Mouse (Mus musculus) 3134 (cell line): ENCODE measurements around the gene Sec14l2.
A peak's percentile ranks its signal among the peaks of the same experiment; 100 is the strongest.

Source experiments
- DNase-seq: peaks from one replicate; pipeline ENCODE4 v3.0.0-alpha.2; 2011; ENCODE audit warnings: low spot score; ENCODE audit not compliant: insufficient read length; ENCODE audit errors: extremely low read depth

Sec14l2 gene

GRCm38 (mm10) chr11:4122742-4123579 lies at the start of gene Sec14l2:
Sec14l2 (minus strand) TSS chr11:4123415.
- no peak for DNase-seq

GRCm38 (mm10) chr11:4166467-4167090 lies 43.4 kb upstream of the Sec14l2 start:
- no peak for DNase-seq

GRCm38 (mm10) chr11:4164701-4165100 lies 41.5 kb upstream of the Sec14l2 start:
- no peak for DNase-seq

- no peak for DNase-seq
Measured at GRCm38 (mm10) chr11:4160758-4161480, 37.7 kb upstream of the Sec14l2 start.

DNA sequence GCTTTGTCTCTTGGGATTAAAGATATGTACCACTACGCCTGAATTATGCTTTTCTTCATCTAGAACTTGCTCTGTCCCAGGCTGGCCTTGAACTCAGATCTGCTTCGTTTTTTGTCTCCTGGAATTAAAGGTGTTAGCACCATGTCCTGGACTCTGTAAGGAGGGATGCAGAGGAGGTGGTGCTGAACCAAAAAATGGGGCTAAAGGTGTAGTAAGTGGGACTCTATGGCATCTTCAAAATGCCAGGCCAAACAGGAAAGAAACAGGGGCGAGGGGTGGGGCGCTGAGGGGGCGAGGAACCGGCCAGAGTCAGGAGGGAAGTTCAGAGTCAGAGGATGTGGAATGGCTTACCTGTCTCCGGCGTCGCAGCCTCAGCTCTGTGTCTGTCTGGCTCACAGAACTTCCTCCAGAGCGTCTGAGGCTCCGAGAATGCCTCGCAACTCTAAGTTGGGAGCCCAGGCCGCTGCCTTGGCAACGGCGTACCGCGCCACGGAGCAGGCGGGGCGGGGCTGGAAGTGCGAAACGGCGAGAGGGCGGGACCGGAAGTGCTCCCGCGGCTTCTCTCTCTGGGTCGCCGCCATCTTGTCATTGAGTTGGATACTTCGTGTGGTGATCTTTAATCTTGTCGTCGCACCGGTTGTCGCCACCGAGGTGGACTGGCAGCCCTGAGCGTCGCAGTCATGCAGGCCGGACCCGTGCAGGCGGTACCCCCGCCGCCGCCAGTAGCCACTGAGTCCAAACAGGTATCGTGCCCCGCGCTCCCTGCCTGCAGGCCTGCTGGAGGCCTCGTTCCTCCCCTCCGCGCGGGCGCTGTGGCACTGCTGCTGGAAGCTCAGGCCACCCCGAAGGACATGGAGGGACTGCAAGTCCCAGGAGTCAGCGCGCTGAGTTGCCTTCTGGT lies 36.8 kb upstream of the Sec14l2 start, which contains the start of the genes Ccdc157 and Sf3a1:
Ccdc157 (minus strand) TSS at position 486 of the 901 bp plus-strand sequence.
Sf3a1 (plus strand) TSS at position 543 of the 901 bp plus-strand sequence.
- DNase-seq = peak; percentile 94

GRCm38 (mm10) chr11:4158676-4159075 lies 35.5 kb upstream of the Sec14l2 start:
- DNase-seq = no peak

DNA sequence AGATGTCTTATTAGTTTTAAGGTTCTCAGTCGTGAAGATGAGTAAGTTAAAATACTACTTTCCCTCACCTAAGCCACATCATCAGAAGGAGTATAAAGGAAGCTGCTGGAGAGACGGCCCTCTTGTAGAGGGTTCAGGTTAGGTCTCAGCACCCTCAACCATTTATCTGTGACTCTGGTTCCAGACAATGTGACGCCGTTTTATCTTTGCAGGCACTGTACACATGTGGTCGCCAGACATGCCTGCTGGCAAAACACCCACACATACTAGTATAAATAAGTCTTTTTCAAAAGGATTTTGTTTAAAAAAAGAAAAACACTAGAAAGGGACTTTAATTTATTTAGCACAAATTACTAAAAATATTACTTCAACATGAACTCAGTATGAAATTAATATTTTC lies 32.4 kb upstream of the Sec14l2 start:
- no peak for DNase-seq

DNA sequence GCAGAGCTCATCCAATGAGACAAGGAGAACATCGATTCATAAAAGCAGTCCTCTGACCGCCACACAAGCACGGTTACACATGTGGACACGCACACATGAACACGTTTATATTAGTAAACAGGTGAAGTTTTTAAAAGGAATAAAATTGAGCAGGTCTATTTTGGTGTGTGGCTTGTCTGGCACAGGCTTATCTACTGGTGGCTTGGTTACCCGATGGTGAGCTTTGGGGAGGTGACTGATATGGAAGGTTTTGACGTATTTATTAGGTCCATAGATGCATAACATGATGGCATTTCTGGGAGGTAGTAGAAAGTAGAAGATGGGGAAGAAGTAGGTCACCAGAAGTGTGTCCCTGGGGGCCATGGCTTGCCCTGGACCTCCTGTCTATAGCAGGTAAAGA lies 30.5 kb upstream of the Sec14l2 start:
- no peak for DNase-seq

GRCm38 (mm10) chr11:4149886-4150285 lies 26.7 kb upstream of the Sec14l2 start:
- no peak for DNase-seq

- no peak for DNase-seq
Measured at GRCm38 (mm10) chr11:4148536-4149156, 25.4 kb upstream of the Sec14l2 start.

DNA sequence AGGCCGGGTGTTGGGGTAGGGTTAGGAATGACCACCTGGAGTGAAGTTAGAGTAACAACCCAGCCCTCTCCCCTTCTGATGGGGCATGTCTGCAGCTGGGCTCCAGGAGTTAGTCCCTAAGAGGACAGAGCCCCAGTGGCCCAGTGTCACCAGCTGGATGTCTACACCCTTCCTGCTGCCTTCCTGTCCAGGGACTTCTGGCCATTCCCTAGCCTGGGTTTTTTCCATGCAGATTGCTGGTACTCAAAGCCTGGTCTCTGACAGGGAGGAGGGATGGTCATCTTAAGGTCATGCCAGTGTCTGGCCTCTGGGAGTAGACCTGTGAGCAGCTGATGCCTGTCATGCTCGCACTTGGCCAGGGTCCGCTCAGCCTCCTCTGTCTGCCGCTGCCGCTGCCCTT lies 24.9 kb upstream of the Sec14l2 start:
- DNase-seq = no peak

GRCm38 (mm10) chr11:4147098-4147497 lies 23.9 kb upstream of the Sec14l2 start:
- no peak for DNase-seq

GRCm38 (mm10) chr11:4146381-4146780 lies 23.2 kb upstream of the Sec14l2 start:
- DNase-seq = no peak

GRCm38 (mm10) chr11:4143281-4144062 lies 20.3 kb upstream of the Sec14l2 start:
- no peak for DNase-seq

GRCm38 (mm10) chr11:4142352-4142751 lies 19.1 kb upstream of the Sec14l2 start:
- peak; percentile 46 for DNase-seq

DNA sequence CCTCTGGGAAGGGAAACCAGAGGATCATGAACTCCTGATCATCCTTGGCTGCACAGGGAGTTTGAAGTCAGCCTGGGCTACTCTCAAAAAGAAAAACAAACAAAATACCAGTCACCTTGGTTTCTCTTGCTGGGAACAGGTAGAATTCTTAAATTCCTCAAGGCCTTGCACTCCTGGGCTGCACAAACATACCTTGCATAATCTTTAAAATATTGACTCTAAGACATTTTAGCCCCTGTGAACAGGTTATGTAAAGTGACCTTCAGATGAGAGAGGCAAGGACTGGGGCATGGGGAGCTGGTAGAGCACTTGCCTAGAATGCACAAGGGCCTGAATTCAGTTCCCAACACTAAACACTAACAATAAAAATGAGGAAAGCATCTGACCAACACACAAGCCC lies 18.3 kb upstream of the Sec14l2 start:
- DNase-seq = no peak

GRCm38 (mm10) chr11:4138964-4139363 lies 15.7 kb upstream of the Sec14l2 start:
- DNase-seq = no peak

- DNase-seq = peak; percentile 85
Measured at GRCm38 (mm10) chr11:4134986-4135935, 12.0 kb upstream of the Sec14l2 start, which contains the start of gene Rnf215. Rnf215 (plus strand) TSS chr11:4135202.
